Mouse (Mus musculus): ENCODE results near the gene Gskip. TPM values are rescaled to one million over a fixed set of nuclear protein-coding genes. Genes with fewer than 3 reads are reported as not detected.
A peak's percentile ranks its signal among the peaks of the same experiment; 100 is the strongest.

Gskip gene
- total RNA-seq, 2 experiments from 2014 or later, result 7.2 to 7.8 TPM

GRCm38 (mm10) chr12:105720196-105720595 lies 35.6 kb downstream of the Gskip start:
- DNase-seq, result no peak
- intact Hi-C loops (cut with DNase I), result loop anchor here (10.0 kb wide), 2 partner anchors 85 to 285 kb away; no protein-coding TSS in a partner anchor

GRCm38 (mm10) chr12:105721452-105722132 lies 37.0 kb downstream of the Gskip start:
- intact Hi-C loops (cut with DNase I), result loop anchor here (2.0 to 10.0 kb wide), 3 partner anchors 87 to 287 kb away; no protein-coding TSS in a partner anchor
- no peak for DNase-seq

- DNase-seq, result peak in 1 of 2 experiments; percentile 8
Observed at GRCm38 (mm10) chr12:105722657-105723056, 38.0 kb downstream of the Gskip start.

GRCm38 (mm10) chr12:105724616-105725015 lies 40.0 kb downstream of the Gskip start:
- intact Hi-C loops (cut with DNase I), result loop anchor here (10.0 kb wide), 2 partner anchors 90 to 290 kb away; no protein-coding TSS in a partner anchor

More at GRCm38 (mm10) chr12:105722657-105723056, 38.0 kb downstream of the Gskip start:
- intact Hi-C loops (cut with DNase I), result loop anchor here (2.0 to 10.0 kb wide), 3 partner anchors 88 to 288 kb away; no protein-coding TSS in a partner anchor

GRCm38 (mm10) chr12:105725736-105726135 lies 41.1 kb downstream of the Gskip start:
- DNase-seq, result no peak
- intact Hi-C loops (cut with DNase I), result loop anchor here (10.0 kb wide), 2 partner anchors 91 to 291 kb away; no protein-coding TSS in a partner anchor

More at GRCm38 (mm10) chr12:105724616-105725015, 40.0 kb downstream of the Gskip start:
- DNase-seq, result no peak

- intact Hi-C loops (cut with DNase I), result loop anchor here (10.0 kb wide), 2 partner anchors 92 to 292 kb away; no protein-coding TSS in a partner anchor
- no peak for DNase-seq
Observed at GRCm38 (mm10) chr12:105727268-105727667, 42.6 kb downstream of the Gskip start.

- intact Hi-C loops (cut with DNase I), result loop anchor here (10.0 kb wide), 2 partner anchors 93 to 293 kb away; no protein-coding TSS in a partner anchor
- peak in 1 of 2 experiments; percentile 52 for DNase-seq
Observed at GRCm38 (mm10) chr12:105727964-105728363, 43.3 kb downstream of the Gskip start.

- no peak for DNase-seq
- intact Hi-C loops (cut with DNase I), result no loop called here
Observed at GRCm38 (mm10) chr12:105730851-105731460, 46.3 kb downstream of the Gskip start.

GRCm38 (mm10) chr12:105733370-105734159 lies 48.9 kb downstream of the Gskip start:
- no peak for DNase-seq
- intact Hi-C loops (cut with DNase I), result no loop called here

- intact Hi-C loops (cut with DNase I), result no loop called here
- no peak for DNase-seq
Observed at GRCm38 (mm10) chr12:105735226-105735888, 50.7 kb downstream of the Gskip start.

GRCm38 (mm10) chr12:105735889-105736251 lies 51.2 kb downstream of the Gskip start:
- intact Hi-C loops (cut with DNase I), result no loop called here
- DNase-seq, result no peak

- DNase-seq, result no peak
- intact Hi-C loops (cut with DNase I), result no loop called here
Observed at GRCm38 (mm10) chr12:105738316-105739096, 53.9 kb downstream of the Gskip start.

- intact Hi-C loops (cut with DNase I), result no loop called here
- DNase-seq, result no peak
Observed at GRCm38 (mm10) chr12:105739656-105740055, 55.0 kb downstream of the Gskip start.

GRCm38 (mm10) chr12:105748114-105748513 lies 63.5 kb downstream of the Gskip start:
- intact Hi-C loops (cut with DNase I), result no loop called here
- no peak for DNase-seq

Other genes starting within 250 kb of the Gskip start
- gene D430019H16Rik, start 231.0 kb upstream of the Gskip start, total RNA-seq (2021), result under 1 TPM; 0.44 to 0.55 TPM
- 1 to 10 TPM; 1.6 TPM for gene Bdkrb2, start 121.6 kb upstream of the Gskip start, total RNA-seq (2021)
- not detected for gene Bdkrb1, start 81.7 kb upstream of the Gskip start, total RNA-seq (2021)
- 10 to 100 TPM; 19.8 to 20.4 TPM for gene Atg2b, start 382 bp downstream of the Gskip start, total RNA-seq (2021)
- under 1 TPM in 1 of 2 experiments, not detected in 1; 0.62 TPM for gene Ak7, start 21.1 kb downstream of the Gskip start, total RNA-seq (2021)
- gene Papola, start 99.9 kb downstream of the Gskip start, total RNA-seq (2021), result 100 to 1,000 TPM; 123 to 140 TPM